Mouse (Mus musculus): ENCODE measurements at regions not wholly inside any gene's neighbourhood (a gene's known extent, or its start where the extent isn't known, plus 50 kb on each side); places are given as distances from the start of the nearest gene placed in this dataset.

DNA sequence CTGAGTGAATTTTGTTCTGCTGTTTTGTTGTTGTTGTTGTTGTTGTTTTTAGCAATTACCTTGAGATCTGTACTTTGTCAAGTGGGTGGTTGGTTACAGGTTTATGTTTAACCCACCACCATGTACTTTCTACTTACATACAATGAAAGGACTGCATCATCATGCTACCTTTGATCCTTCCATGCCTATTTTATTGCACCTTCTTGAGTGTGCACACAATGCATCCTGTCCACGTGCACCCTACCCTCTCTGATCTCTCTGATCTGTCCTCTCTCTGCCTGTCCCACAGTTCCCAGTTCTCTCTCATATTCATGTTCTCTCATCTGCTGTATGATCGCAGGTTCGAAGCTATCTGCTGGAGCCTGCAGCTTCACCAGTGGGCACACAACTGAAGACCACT is 59.9 kb upstream of the Gas1 start:
- no peak overlapping the region for H3K4me2 ChIP-seq (ENCODE audit: low read depth)
- no peaks in the 10 kb centered on the region for H3K79me2 ChIP-seq (ENCODE audit: control insufficient read depth, insufficient read depth)
- no peaks in the 10 kb centered on the region for H3K36me3 ChIP-seq (ENCODE audit: control insufficient read depth, insufficient read depth)
- H3K27me3 ChIP-seq (ENCODE audit: control insufficient read depth, insufficient read depth, insufficient read length) = no peaks in the 10 kb centered on the region
- no peak overlapping the region for H3ac ChIP-seq (ENCODE audit: control insufficient read depth, insufficient read length)
- H3K4me3 ChIP-seq = no peak overlapping the region
- TF ChIP-seq TCF12 (IDR thresholded peaks at IDR 0.05; ENCODE audit: insufficient read depth, poor library complexity, severe bottlenecking) (no peak), MYOD1 (IDR thresholded peaks at IDR 0.05; ENCODE audit: control insufficient read depth in 1 of 3, insufficient read length in 2 of 3, low read depth in 2 of 3) (no peak), POLR2AphosphoS2 (IDR thresholded peaks at IDR 0.05; ENCODE audit: insufficient read length, low read depth) (no peak), CEBPB (IDR thresholded peaks at IDR 0.05; ENCODE audit: insufficient read depth, poor library complexity, severe bottlenecking) (no peak), SRF (IDR thresholded peaks at IDR 0.05; ENCODE audit: control insufficient read depth, insufficient read length, low read depth) (no peak), USF1 (IDR thresholded peaks at IDR 0.05; ENCODE audit: low read depth) (no peak), TCF3 (IDR thresholded peaks at IDR 0.05; ENCODE audit: insufficient read length, low read depth) (no peak), POLR2A (IDR thresholded peaks at IDR 0.05; ENCODE audit: insufficient read length, low read depth) (no peak), MAX (IDR thresholded peaks at IDR 0.05; ENCODE audit: low read depth) (no peak), MYOG (IDR thresholded peaks at IDR 0.05; ENCODE audit: control insufficient read depth in 1 of 3, insufficient read depth in 1 of 3, insufficient read length in 2 of 3, low read depth in 2 of 3) (no peak), REST (IDR thresholded peaks at IDR 0.05; ENCODE audit: insufficient read depth, insufficient read length) (no peak), E2F4 (IDR thresholded peaks at IDR 0.05; ENCODE audit: insufficient read depth) (no peak)

DNA sequence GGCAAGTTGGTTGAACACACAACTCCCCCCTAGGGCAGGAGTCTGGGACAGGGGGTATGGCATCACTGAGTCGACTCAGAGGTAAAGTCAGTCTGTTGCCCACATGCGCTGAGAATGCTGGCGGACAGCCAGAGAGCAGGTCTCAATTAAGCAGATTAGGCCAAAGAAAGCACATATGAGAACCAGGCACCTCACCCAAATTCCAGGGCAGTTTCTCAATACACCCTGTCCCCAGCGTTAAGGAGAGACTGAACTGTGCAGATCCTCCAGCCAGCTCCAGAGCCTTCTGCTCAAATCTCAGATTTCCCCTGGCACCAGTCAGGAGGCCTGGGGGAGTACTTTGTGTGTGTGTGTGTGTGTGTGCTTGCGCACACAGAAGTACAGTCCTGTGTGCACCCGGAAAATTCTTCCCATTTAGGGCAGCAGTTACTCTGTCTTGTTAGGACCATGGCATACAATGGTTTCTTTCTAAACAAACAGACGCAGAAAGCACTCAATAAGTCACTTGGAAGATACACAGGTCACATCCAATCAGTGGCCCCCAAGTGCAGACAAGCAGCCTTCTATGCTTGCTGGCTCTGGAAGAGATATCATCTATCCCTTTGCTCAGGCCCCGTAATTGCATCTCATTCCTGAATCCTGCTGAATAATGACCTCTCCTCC is 65.4 kb upstream of the Gas1 start:
- no peak for TF ChIP-seq MYOD1 (IDR thresholded peaks at IDR 0.05; ENCODE audit: control insufficient read depth in 1 of 3, insufficient read length in 2 of 3, low read depth in 2 of 3)
- no peak for TF ChIP-seq USF1 (IDR thresholded peaks at IDR 0.05; ENCODE audit: low read depth)
- TF ChIP-seq SRF (IDR thresholded peaks at IDR 0.05; ENCODE audit: control insufficient read depth, insufficient read length, low read depth) = no peak
- TF ChIP-seq POLR2A (IDR thresholded peaks at IDR 0.05; ENCODE audit: insufficient read length, low read depth) = no peak
- no peak for TF ChIP-seq TCF3 (IDR thresholded peaks at IDR 0.05; ENCODE audit: insufficient read length, low read depth)
- Histone ChIP-seq H3K4me3 (no peak overlapping the region), H3K27me3 (ENCODE audit: control insufficient read depth, insufficient read depth, insufficient read length) (no peaks in the 10 kb centered on the region), H3ac (ENCODE audit: control insufficient read depth, insufficient read length) (no peak overlapping the region), H3K4me2 (ENCODE audit: low read depth) (no peak overlapping the region), H3K79me2 (ENCODE audit: control insufficient read depth, insufficient read depth) (no peaks in the 10 kb centered on the region), H3K36me3 (ENCODE audit: control insufficient read depth, insufficient read depth) (no peaks in the 10 kb centered on the region)

DNA sequence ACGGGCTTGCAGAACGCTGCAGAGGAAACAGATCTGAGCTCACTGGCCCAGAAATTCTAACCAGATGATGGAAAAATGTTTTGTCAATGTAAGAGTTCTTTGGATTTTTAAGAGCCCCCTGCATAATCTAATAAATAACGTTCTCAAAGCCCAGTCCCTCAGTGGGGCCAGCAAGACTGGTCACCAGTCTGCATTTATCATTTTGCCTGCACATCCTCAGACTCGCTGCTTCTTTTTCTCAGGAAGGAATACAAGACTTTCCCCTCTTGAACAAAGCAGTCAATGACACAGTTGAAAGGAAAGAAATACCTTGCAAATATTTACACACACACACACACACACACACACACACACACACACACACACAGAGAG is 65.9 kb upstream of the Gas1 start:
- H3K4me3 ChIP-seq = no peak overlapping the region
- TF ChIP-seq POLR2A (IDR thresholded peaks at IDR 0.05; ENCODE audit: insufficient read length, low read depth) = no peak
- TF ChIP-seq TCF3 (IDR thresholded peaks at IDR 0.05; ENCODE audit: insufficient read length, low read depth) = no peak
- no peak for TF ChIP-seq REST (IDR thresholded peaks at IDR 0.05; ENCODE audit: insufficient read depth, insufficient read length)
- TF ChIP-seq MYOG (IDR thresholded peaks at IDR 0.05; ENCODE audit: control insufficient read depth in 1 of 3, insufficient read depth in 1 of 3, insufficient read length in 2 of 3, low read depth in 2 of 3) = no peak
- TF ChIP-seq SRF (IDR thresholded peaks at IDR 0.05; ENCODE audit: control insufficient read depth, insufficient read length, low read depth) = no peak
- TF ChIP-seq E2F4 (IDR thresholded peaks at IDR 0.05; ENCODE audit: insufficient read depth) = no peak
- TF ChIP-seq MYOD1 (IDR thresholded peaks at IDR 0.05; ENCODE audit: control insufficient read depth in 1 of 3, insufficient read length in 2 of 3, low read depth in 2 of 3) = no peak
- no peak for TF ChIP-seq USF1 (IDR thresholded peaks at IDR 0.05; ENCODE audit: low read depth)
- TF ChIP-seq TCF12 (IDR thresholded peaks at IDR 0.05; ENCODE audit: insufficient read depth, poor library complexity, severe bottlenecking) = no peak
- no peak for TF ChIP-seq POLR2AphosphoS2 (IDR thresholded peaks at IDR 0.05; ENCODE audit: insufficient read length, low read depth)
- no peak overlapping the region for H3ac ChIP-seq (ENCODE audit: control insufficient read depth, insufficient read length)
- no peak overlapping the region for H3K4me2 ChIP-seq (ENCODE audit: low read depth)
- no peaks in the 10 kb centered on the region for H3K79me2 ChIP-seq (ENCODE audit: control insufficient read depth, insufficient read depth)
- no peaks in the 10 kb centered on the region for H3K27me3 ChIP-seq (ENCODE audit: control insufficient read depth, insufficient read depth, insufficient read length)
- no peaks in the 10 kb centered on the region for H3K36me3 ChIP-seq (ENCODE audit: control insufficient read depth, insufficient read depth)

DNA sequence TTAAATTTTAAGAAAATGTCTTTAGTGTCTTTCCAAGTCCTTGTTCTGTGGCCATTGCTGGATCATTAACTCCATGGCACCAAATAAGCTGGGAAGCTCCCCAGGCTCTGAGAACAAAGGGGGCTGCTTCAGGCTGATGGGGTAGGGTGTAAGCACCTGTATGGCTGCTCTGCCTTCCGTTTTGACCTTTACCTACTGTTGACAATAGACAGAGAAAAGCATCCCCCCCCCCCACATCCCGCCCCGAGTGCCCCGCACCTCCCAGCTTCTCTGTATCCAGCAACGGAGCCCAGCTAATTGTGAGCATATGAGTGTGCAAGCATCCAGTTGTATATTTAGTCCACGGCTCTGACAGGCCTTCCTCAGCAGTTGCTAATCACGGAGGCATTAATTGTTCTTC is 78.0 kb upstream of the Gas1 start:
- TF ChIP-seq REST (IDR thresholded peaks at IDR 0.05; ENCODE audit: insufficient read depth, insufficient read length) = no peak
- TF ChIP-seq POLR2A (IDR thresholded peaks at IDR 0.05; ENCODE audit: insufficient read length, low read depth) = no peak
- no peak for TF ChIP-seq POLR2AphosphoS2 (IDR thresholded peaks at IDR 0.05; ENCODE audit: insufficient read length, low read depth)
- no peak for TF ChIP-seq MYOG (IDR thresholded peaks at IDR 0.05; ENCODE audit: control insufficient read depth in 1 of 3, insufficient read depth in 1 of 3, insufficient read length in 2 of 3, low read depth in 2 of 3)
- TF ChIP-seq TCF3 (IDR thresholded peaks at IDR 0.05; ENCODE audit: insufficient read length, low read depth) = no peak
- no peak for TF ChIP-seq MAX (IDR thresholded peaks at IDR 0.05; ENCODE audit: low read depth)
- no peak for TF ChIP-seq CEBPB (IDR thresholded peaks at IDR 0.05; ENCODE audit: insufficient read depth, poor library complexity, severe bottlenecking)
- TF ChIP-seq USF1 (IDR thresholded peaks at IDR 0.05; ENCODE audit: low read depth) = no peak
- no peak for TF ChIP-seq SRF (IDR thresholded peaks at IDR 0.05; ENCODE audit: control insufficient read depth, insufficient read length, low read depth)
- no peak for TF ChIP-seq MYOD1 (IDR thresholded peaks at IDR 0.05; ENCODE audit: control insufficient read depth in 1 of 3, insufficient read length in 2 of 3, low read depth in 2 of 3)
- TF ChIP-seq E2F4 (IDR thresholded peaks at IDR 0.05; ENCODE audit: insufficient read depth) = no peak
- TF ChIP-seq TCF12 (IDR thresholded peaks at IDR 0.05; ENCODE audit: insufficient read depth, poor library complexity, severe bottlenecking) = no peak
- no peaks in the 10 kb centered on the region for H3K79me2 ChIP-seq (ENCODE audit: control insufficient read depth, insufficient read depth)
- no peak overlapping the region for H3K4me3 ChIP-seq
- no peaks in the 10 kb centered on the region for H3K36me3 ChIP-seq (ENCODE audit: control insufficient read depth, insufficient read depth)
- no peaks in the 10 kb centered on the region for H3K27me3 ChIP-seq (ENCODE audit: control insufficient read depth, insufficient read depth, insufficient read length)
- no peak overlapping the region for H3ac ChIP-seq (ENCODE audit: control insufficient read depth, insufficient read length)
- no peak overlapping the region for H3K4me2 ChIP-seq (ENCODE audit: low read depth)

DNA sequence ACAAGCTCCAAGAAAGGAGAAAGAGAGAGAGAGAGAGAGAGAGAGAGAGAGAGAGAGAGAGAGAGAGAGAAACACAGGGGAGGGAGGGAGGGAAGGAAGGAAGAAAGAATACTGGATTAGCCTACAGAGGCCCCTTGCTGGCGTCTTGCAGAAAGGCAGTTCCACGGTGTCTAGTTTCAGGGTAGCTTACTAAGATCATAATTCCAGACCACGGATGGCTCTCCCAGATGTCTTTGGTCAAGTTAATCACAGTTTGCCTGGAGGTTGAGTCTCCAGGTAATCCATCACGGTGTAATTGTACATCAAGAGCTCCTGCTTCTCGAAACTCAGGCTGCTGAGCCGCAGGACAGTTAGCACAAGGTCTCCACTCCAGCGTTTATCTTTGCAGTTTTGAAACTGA is 78.5 kb upstream of the Gas1 start:
- Histone ChIP-seq H3K4me3 (no peak overlapping the region), H3K4me2 (ENCODE audit: low read depth) (no peak overlapping the region), H3K79me2 (ENCODE audit: control insufficient read depth, insufficient read depth) (no peaks in the 10 kb centered on the region), H3K36me3 (ENCODE audit: control insufficient read depth, insufficient read depth) (no peaks in the 10 kb centered on the region), H3ac (ENCODE audit: control insufficient read depth, insufficient read length) (no peak overlapping the region), H3K27me3 (ENCODE audit: control insufficient read depth, insufficient read depth, insufficient read length) (no peaks in the 10 kb centered on the region)
- TF ChIP-seq TCF3 (IDR thresholded peaks at IDR 0.05; ENCODE audit: insufficient read length, low read depth) (no peak), MYOD1 (IDR thresholded peaks at IDR 0.05; ENCODE audit: control insufficient read depth in 1 of 3, insufficient read length in 2 of 3, low read depth in 2 of 3) (no peak), REST (IDR thresholded peaks at IDR 0.05; ENCODE audit: insufficient read depth, insufficient read length) (no peak), USF1 (IDR thresholded peaks at IDR 0.05; ENCODE audit: low read depth) (no peak), E2F4 (IDR thresholded peaks at IDR 0.05; ENCODE audit: insufficient read depth) (no peak), CEBPB (IDR thresholded peaks at IDR 0.05; ENCODE audit: insufficient read depth, poor library complexity, severe bottlenecking) (no peak), POLR2A (IDR thresholded peaks at IDR 0.05; ENCODE audit: insufficient read length, low read depth) (no peak), MYOG (IDR thresholded peaks at IDR 0.05; ENCODE audit: control insufficient read depth in 1 of 3, insufficient read depth in 1 of 3, insufficient read length in 2 of 3, low read depth in 2 of 3) (no peak), SRF (IDR thresholded peaks at IDR 0.05; ENCODE audit: control insufficient read depth, insufficient read length, low read depth) (no peak), TCF12 (IDR thresholded peaks at IDR 0.05; ENCODE audit: insufficient read depth, poor library complexity, severe bottlenecking) (no peak), MAX (IDR thresholded peaks at IDR 0.05; ENCODE audit: low read depth) (no peak)

All from myocyte (in vitro differentiated cells).